Mouse (Mus musculus): Measurements from ENCODE around the gene Gm5244. TPM values are rescaled to one million over a fixed set of nuclear protein-coding genes. Genes with fewer than 3 reads are reported as not detected.

Gm5244 gene
- not detected in 2 replicates for polyA plus RNA-seq (2012)

- no peak for TF ChIP-seq GATA1 (IDR thresholded peaks at IDR 0.05; ENCODE audit: low read length)
These were observed at the start of gene Gm5244 for GRCm38 (mm10) chr19:12846382-12846781. Gm5244 (plus strand) TSS chr19:12846682.

GRCm38 (mm10) chr19:12797071-12797470, 49.4 kb upstream of the Gm5244 start:
- no peak for TF ChIP-seq GATA1 (IDR thresholded peaks at IDR 0.05; ENCODE audit: low read length)

- TF ChIP-seq GATA1 (IDR thresholded peaks at IDR 0.05; ENCODE audit: low read length), result no peak
These were observed 48.1 kb upstream of the Gm5244 start for GRCm38 (mm10) chr19:12798404-12798803.

GRCm38 (mm10) chr19:12799081-12799480, 47.4 kb upstream of the Gm5244 start:
- TF ChIP-seq GATA1 (IDR thresholded peaks at IDR 0.05; ENCODE audit: low read length), result no peak

- no peak for TF ChIP-seq GATA1 (IDR thresholded peaks at IDR 0.05; ENCODE audit: low read length)
These were observed 45.9 kb upstream of the Gm5244 start for GRCm38 (mm10) chr19:12800621-12801020.

GRCm38 (mm10) chr19:12801046-12801445, 45.4 kb upstream of the Gm5244 start:
- TF ChIP-seq GATA1 (IDR thresholded peaks at IDR 0.05; ENCODE audit: low read length), result no peak

GRCm38 (mm10) chr19:12802830-12803229, 43.7 kb upstream of the Gm5244 start:
- no peak for TF ChIP-seq GATA1 (IDR thresholded peaks at IDR 0.05; ENCODE audit: low read length)

GRCm38 (mm10) chr19:12804237-12804636, 42.2 kb upstream of the Gm5244 start:
- no peak for TF ChIP-seq GATA1 (IDR thresholded peaks at IDR 0.05; ENCODE audit: low read length)

- no peak for TF ChIP-seq GATA1 (IDR thresholded peaks at IDR 0.05; ENCODE audit: low read length)
These were observed 40.8 kb upstream of the Gm5244 start for GRCm38 (mm10) chr19:12805730-12806129.

GRCm38 (mm10) chr19:12806214-12806613, 40.3 kb upstream of the Gm5244 start:
- TF ChIP-seq GATA1 (IDR thresholded peaks at IDR 0.05; ENCODE audit: low read length), result no peak

GRCm38 (mm10) chr19:12812644-12813364, 33.7 kb upstream of the Gm5244 start:
- no peak for TF ChIP-seq GATA1 (IDR thresholded peaks at IDR 0.05; ENCODE audit: low read length)

GRCm38 (mm10) chr19:12813883-12814282, 32.6 kb upstream of the Gm5244 start:
- no peak for TF ChIP-seq GATA1 (IDR thresholded peaks at IDR 0.05; ENCODE audit: low read length)

- no peak for TF ChIP-seq GATA1 (IDR thresholded peaks at IDR 0.05; ENCODE audit: low read length)
These were observed 28.0 kb upstream of the Gm5244 start for GRCm38 (mm10) chr19:12818507-12818906.

GRCm38 (mm10) chr19:12820383-12820782, 26.1 kb upstream of the Gm5244 start:
- TF ChIP-seq GATA1 (IDR thresholded peaks at IDR 0.05; ENCODE audit: low read length), result no peak

GRCm38 (mm10) chr19:12824549-12824948, 21.9 kb upstream of the Gm5244 start:
- no peak for TF ChIP-seq GATA1 (IDR thresholded peaks at IDR 0.05; ENCODE audit: low read length)

- no peak for TF ChIP-seq GATA1 (IDR thresholded peaks at IDR 0.05; ENCODE audit: low read length)
These were observed 15.6 kb upstream of the Gm5244 start for GRCm38 (mm10) chr19:12830823-12831430.

- TF ChIP-seq GATA1 (IDR thresholded peaks at IDR 0.05; ENCODE audit: low read length), result no peak
These were observed 14.9 kb upstream of the Gm5244 start for GRCm38 (mm10) chr19:12831559-12831958.

Measured in G1E-ER4 (cell line).